Mouse (Mus musculus) gastrocnemius, postnatal 25 days (tissue): ENCODE results near the gene Adcy10. TPM values are rescaled to one million over a fixed set of nuclear protein-coding genes. Genes with fewer than 3 reads are reported as not detected.

ENCODE experiments used
- DNase-seq: peaks from one replicate; pipeline ENCODE4 v3.0.0; 2022
- total RNA-seq, 2 experiments: library from RNA; stranded (reverse); gene quantifications; 1 replicate in 1 of 2; 2 replicates in 1 of 2; pipeline ENCODE4 v1.2.3; 2021

Adcy10 gene
- total RNA-seq, 2 experiments from 2014 or later = 0.40 TPM; not detected in 1

DNA sequence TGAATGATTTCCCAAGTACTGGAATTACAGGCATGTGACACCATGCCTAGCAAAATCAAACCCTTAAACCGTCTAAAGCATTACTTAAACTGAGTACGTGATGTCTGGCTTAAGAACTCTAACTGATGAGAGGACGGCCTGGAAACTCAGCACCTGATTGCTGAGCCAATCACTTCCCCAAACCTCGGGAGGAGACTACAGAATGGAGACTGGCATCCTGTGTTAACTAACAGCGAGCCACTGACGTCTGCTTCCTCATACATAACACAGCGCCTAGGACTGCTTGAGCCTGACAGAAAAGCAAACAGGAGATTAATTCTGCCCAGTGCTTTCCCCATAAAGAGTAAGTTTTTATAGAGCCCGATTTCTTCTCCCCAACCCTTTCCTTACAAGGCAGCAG lies 119.2 kb downstream of the Adcy10 start:
- no peak for DNase-seq

DNA sequence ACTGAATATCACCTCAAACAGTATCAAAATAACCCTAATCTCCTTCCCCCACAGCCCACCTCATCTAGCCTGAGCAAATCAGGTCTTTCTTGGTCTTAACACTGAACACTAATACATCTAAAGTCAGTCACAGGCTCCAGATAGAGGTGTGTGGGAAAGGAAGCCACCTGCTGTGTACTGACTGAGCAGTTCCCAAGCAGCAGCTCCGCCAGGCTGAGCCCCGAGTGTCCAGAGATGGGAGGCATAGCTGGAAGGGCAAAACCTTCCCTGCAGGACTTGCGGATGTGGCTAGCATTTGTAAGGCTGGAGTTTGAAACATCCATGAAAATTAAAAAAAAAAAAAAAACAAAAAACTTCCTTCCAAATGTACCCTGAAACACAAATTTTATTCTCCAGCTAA lies 120.1 kb downstream of the Adcy10 start:
- no peak for DNase-seq

GRCm38 (mm10) chr1:165605774-165606173 lies 120.8 kb downstream of the Adcy10 start:
- no peak for DNase-seq

GRCm38 (mm10) chr1:165608904-165609303 lies 123.9 kb downstream of the Adcy10 start:
- DNase-seq = no peak

- no peak for DNase-seq
Observed at GRCm38 (mm10) chr1:165609495-165610320, 124.7 kb downstream of the Adcy10 start.

GRCm38 (mm10) chr1:165610321-165610999 lies 125.5 kb downstream of the Adcy10 start:
- DNase-seq = no peak

GRCm38 (mm10) chr1:165612714-165613113 lies 127.7 kb downstream of the Adcy10 start:
- no peak for DNase-seq

DNA sequence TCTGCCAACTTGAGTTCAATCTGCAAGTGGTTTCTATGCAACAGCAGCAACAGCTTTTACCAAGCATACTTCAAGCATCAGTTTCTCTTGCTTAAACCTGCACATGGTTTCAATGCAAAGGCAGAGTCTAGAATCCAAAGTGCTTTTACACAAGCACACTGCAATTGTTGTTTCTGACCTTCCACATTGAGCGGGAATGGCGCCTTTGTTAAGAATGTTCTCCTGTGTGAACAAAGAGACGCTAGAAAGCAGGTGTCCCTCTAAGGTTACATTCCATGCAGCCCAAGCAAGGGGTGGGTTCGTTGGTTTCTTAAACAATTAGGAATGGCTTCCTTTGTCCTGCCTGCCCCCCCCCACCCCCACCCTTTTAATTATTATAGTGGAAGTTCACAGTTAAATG lies 128.9 kb downstream of the Adcy10 start:
- no peak for DNase-seq

GRCm38 (mm10) chr1:165614793-165615192 lies 129.8 kb downstream of the Adcy10 start:
- no peak for DNase-seq

- no peak for DNase-seq
Observed at GRCm38 (mm10) chr1:165616652-165617051, 131.7 kb downstream of the Adcy10 start.

DNA sequence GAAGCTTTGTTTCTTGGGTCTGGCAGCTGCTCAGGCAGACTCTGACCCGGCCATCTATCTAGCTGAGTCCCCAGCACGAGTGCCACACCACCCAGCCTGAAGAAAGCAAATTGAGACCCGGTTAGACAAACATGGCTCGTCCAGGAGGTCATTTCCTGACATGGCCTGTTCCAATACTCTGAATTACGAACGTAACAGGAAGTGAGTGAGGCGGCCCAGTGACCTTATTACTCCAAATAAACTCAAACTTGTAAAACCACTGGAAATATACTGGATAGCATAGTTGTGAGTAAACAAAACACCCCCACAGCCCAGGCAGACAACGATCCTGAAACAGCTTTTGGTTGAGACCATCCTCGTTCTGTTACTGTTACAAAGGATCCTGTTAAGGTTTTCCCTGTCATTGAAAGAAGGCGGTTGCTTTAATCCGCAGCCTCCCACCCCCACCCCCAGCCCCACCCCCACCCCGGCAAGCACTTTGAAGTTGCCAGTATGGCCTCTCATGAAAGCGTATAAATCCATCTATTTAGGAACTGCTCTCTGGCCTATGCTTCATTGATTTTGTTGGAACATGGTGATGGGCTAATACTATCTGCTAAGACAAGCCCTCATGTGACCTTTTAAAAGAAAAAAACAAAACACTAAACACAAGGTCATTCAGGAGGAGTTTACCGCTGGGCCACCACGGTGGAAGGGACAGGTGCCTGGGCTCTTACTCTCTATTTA lies 132.3 kb downstream of the Adcy10 start:
- DNase-seq = no peak

DNA sequence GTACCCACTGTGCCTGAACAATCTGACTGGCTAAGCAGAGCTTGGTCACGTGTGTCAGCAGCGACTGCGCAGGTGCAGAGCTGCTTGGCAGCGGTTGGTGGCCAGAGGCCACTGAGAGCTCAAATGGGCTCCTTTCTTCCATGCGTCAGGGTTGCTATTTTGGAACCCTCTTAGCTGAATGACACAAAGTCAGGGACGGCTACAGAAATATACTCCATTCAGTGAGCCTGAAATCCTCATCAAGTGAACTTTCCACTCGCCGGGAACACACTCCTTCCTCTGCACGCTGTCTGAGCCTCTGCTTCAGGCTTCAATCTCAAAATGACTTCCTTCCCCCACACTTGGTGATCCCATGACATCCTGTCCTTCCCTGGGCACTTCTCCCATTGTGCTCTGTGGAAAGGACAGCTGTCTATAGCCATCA lies 133.2 kb downstream of the Adcy10 start:
- peak; percentile 85 for DNase-seq

DNA sequence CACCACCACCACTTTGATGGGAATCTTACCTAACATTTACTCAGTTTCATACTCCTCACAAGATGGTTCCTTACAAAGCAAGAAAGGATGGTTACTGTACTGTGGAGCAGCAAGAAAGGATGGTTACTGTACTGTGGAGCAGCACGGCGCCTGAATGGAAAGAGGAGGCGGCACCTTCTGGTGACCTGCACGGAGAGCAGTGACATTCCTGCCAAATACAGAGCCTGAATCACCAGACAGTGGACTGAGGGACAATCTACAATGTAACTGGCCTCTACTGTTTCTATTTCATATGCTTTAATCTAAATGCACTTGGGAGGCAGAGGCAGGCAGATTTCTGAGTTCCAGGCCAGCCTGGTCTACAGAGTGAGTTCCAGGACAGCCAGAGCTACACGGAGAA lies 140.1 kb downstream of the Adcy10 start:
- no peak for DNase-seq

DNA sequence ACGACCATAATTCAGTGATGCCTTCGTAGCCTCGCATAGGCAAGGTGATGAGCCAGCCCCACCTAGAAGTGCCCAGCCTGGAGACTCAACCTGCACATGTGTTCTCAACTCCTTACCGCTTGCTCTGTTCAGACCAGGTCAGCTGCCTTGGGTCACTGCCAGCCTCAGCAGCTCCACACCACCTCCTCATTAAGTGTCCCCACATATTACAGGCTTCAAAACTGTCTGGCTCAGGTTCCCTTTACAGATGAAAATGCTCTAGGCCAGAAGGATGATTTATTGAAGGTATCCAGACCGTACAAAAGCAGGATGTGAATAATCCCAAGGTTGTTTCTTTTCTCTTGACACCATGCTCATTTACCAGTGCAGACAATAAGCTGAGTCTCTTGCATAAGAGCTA lies 140.9 kb downstream of the Adcy10 start:
- no peak for DNase-seq

Other genes starting within 250 kb of the Adcy10 start
- 10 to 100 TPM; 15.9 to 21.0 TPM for gene Tiprl, start 248.2 kb upstream of the Adcy10 start, total RNA-seq
- gene Gpr161, start 189.4 kb upstream of the Adcy10 start, total RNA-seq = 1 to 10 TPM; 1.3 TPM
- gene Dcaf6, start 24.7 kb upstream of the Adcy10 start, total RNA-seq = 100 to 1,000 TPM; 202 to 262 TPM
- gene Mpc2, start 24.5 kb upstream of the Adcy10 start, total RNA-seq = 100 to 1,000 TPM; 333 to 337 TPM
- gene Mpzl1, start 149.4 kb downstream of the Adcy10 start, total RNA-seq = 10 to 100 TPM in 1 of 2 experiments, 1 to 10 TPM in 1; 9.2 to 10.1 TPM
- gene Rcsd1, start 224.6 kb downstream of the Adcy10 start, total RNA-seq = 10 to 100 TPM; 80.0 to 85.8 TPM